Mouse (Mus musculus): ENCODE measurements around the gene Kcnj2. TPM values are rescaled to one million over a fixed set of nuclear protein-coding genes. Genes with fewer than 3 reads are reported as not detected.

The Kcnj2 gene
- 1.1 TPM in 2 replicates for polyA plus RNA-seq (2016; fragmentation: Nextera tagmentation; extraction: Ambion mirVana)

GRCm38 (mm10) chr11:111065635-111066298 is at the start of gene Kcnj2:
Gene Kcnj2, plus strand, starts transcription at chr11:111066164.
- peaks cover 15% of the 10 kb centered on the region for H3K27me3 ChIP-seq (ENCODE audit: insufficient read depth, poor library complexity, severe bottlenecking)
- H3K4me3 ChIP-seq: peak within 1 kb of the TSS; percentile 74
- H3K27ac ChIP-seq: peak within 1 kb of the TSS; percentile 84
- H3K9me3 ChIP-seq: no peaks in the 10 kb centered on the region
- peaks cover 10% of the 10 kb centered on the region for H3K4me1 ChIP-seq (replicated peaks)
- WGBS: under 1% methylated on average over 28 of the region's 28 CpGs
- no peaks in the 10 kb centered on the region for H3K36me3 ChIP-seq
- peak; percentile 95 for DNase-seq (ENCODE audit: low spot score)

GRCm38 (mm10) chr11:111016206-111016605 is 49.8 kb upstream of the Kcnj2 start:
- no peaks in the 10 kb centered on the region for H3K9me3 ChIP-seq
- DNase-seq (ENCODE audit: low spot score): no peak
- H3K36me3 ChIP-seq: no peaks in the 10 kb centered on the region
- no peak overlapping the region for H3K27ac ChIP-seq
- H3K27me3 ChIP-seq (ENCODE audit: insufficient read depth, poor library complexity, severe bottlenecking): no peaks in the 10 kb centered on the region
- peaks cover 8% of the 10 kb centered on the region for H3K4me1 ChIP-seq (replicated peaks)
- 87% methylated on average over 3 of the region's 3 CpGs for WGBS
- H3K4me3 ChIP-seq: no peak overlapping the region

GRCm38 (mm10) chr11:111020211-111020610 is 45.8 kb upstream of the Kcnj2 start:
- Histone ChIP-seq H3K9me3 (no peaks in the 10 kb centered on the region), H3K27me3 (ENCODE audit: insufficient read depth, poor library complexity, severe bottlenecking) (no peaks in the 10 kb centered on the region), H3K4me1 (replicated peaks) (peaks cover 18% of the 10 kb centered on the region), H3K27ac (no peak overlapping the region), H3K36me3 (no peaks in the 10 kb centered on the region), H3K4me3 (no peak overlapping the region)
- 42% methylated on average over 2 of the region's 2 CpGs for WGBS
- no peak for DNase-seq (ENCODE audit: low spot score)

DNA sequence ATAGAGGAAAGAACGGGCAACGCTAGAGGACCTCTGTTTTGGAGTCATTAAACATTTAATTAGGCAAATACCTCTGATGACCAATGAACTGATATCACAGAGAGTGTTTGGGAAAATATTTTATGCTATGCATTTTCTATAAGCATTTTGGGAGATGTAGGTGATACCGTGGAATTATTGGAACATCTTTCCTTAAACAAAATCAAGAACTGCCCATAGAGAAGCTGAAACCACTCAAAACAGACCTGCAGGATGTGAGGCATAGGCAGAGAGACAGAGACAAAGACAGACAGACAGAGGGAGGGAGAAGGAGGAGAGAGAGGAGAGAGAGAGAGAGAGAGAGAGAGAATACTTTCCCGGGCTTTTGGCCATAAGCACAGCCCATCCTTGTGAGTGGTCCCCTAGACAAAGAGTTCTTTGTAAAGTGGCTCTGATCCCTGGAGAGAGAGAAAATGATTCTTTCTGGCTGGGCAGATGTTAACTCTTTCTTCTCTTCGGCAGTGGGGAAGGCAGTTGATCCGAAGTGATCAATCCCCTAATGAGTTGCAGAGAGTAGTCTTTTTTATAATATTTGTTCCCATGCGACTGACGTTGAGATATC is 43.2 kb upstream of the Kcnj2 start:
- Histone ChIP-seq H3K36me3 (no peaks in the 10 kb centered on the region), H3K9me3 (no peaks in the 10 kb centered on the region), H3K4me3 (no peak overlapping the region), H3K27me3 (ENCODE audit: insufficient read depth, poor library complexity, severe bottlenecking) (no peaks in the 10 kb centered on the region), H3K27ac (peak overlapping the region; percentile 82), H3K4me1 (replicated peaks) (peaks cover 18% of the 10 kb centered on the region)
- WGBS: 52% methylated on average over 8 of the region's 8 CpGs
- DNase-seq (ENCODE audit: low spot score): peak; percentile 19

DNA sequence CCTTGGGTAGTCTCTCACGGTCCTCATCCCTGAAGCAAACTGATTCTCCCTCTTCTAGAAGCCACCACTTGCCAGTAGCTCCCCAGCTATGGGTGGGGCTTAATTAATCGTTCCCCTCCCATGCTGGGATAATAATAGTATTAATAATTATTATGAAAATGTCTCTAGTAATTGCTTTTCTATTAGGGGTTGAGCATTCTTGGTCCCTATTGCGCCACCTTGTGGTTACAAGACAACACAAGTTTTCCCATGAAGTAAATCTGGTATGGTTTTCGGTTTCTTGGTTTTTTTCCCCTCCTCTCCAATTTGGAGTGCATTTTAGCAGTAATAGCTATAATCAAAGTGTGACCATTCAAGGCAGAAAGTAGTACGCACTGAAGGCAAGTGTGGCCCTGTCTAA is 23.8 kb upstream of the Kcnj2 start:
- H3K9me3 ChIP-seq: no peaks in the 10 kb centered on the region
- no peaks in the 10 kb centered on the region for H3K36me3 ChIP-seq
- no peaks in the 10 kb centered on the region for H3K27me3 ChIP-seq (ENCODE audit: insufficient read depth, poor library complexity, severe bottlenecking)
- H3K4me3 ChIP-seq: no peak overlapping the region
- peak; percentile 7 for DNase-seq (ENCODE audit: low spot score)
- 43% methylated on average over 5 of the region's 5 CpGs for WGBS
- H3K4me1 ChIP-seq (replicated peaks): no peaks in the 10 kb centered on the region
- H3K27ac ChIP-seq: no peak overlapping the region

GRCm38 (mm10) chr11:111043298-111043697 is 22.7 kb upstream of the Kcnj2 start:
- no peak for DNase-seq (ENCODE audit: low spot score)
- Histone ChIP-seq H3K9me3 (no peaks in the 10 kb centered on the region), H3K27ac (no peak overlapping the region), H3K4me3 (no peak overlapping the region), H3K36me3 (no peaks in the 10 kb centered on the region), H3K4me1 (replicated peaks) (no peaks in the 10 kb centered on the region), H3K27me3 (ENCODE audit: insufficient read depth, poor library complexity, severe bottlenecking) (no peaks in the 10 kb centered on the region)
- 84% methylated on average over 4 of the region's 4 CpGs for WGBS

DNA sequence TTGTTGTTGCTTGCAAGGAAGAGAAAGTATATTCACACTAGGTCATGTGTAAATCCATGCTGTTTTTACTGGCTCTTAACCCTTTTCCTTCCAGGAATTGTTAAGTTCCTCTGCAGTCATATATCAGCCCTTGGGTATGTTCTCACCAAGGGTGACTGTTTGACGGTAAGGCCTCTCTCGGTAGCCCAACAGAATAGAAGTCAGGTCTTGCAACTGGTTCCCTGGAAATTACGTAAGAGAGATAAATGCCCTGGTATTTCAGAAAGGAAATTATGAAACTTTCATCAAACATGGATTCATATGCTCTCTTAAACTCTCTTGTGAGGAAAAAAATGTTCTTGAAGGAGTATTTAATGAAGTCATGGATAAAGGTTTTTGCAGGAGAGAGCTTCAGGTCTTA is 11.7 kb upstream of the Kcnj2 start:
- no peak overlapping the region for H3K27ac ChIP-seq
- H3K36me3 ChIP-seq: no peaks in the 10 kb centered on the region
- H3K4me1 ChIP-seq (replicated peaks): no peaks in the 10 kb centered on the region
- 90% methylated on average over 3 of the region's 3 CpGs for WGBS
- DNase-seq (ENCODE audit: low spot score): no peak
- no peaks in the 10 kb centered on the region for H3K9me3 ChIP-seq
- H3K4me3 ChIP-seq: no peak overlapping the region
- H3K27me3 ChIP-seq (ENCODE audit: insufficient read depth, poor library complexity, severe bottlenecking): no peaks in the 10 kb centered on the region

DNA sequence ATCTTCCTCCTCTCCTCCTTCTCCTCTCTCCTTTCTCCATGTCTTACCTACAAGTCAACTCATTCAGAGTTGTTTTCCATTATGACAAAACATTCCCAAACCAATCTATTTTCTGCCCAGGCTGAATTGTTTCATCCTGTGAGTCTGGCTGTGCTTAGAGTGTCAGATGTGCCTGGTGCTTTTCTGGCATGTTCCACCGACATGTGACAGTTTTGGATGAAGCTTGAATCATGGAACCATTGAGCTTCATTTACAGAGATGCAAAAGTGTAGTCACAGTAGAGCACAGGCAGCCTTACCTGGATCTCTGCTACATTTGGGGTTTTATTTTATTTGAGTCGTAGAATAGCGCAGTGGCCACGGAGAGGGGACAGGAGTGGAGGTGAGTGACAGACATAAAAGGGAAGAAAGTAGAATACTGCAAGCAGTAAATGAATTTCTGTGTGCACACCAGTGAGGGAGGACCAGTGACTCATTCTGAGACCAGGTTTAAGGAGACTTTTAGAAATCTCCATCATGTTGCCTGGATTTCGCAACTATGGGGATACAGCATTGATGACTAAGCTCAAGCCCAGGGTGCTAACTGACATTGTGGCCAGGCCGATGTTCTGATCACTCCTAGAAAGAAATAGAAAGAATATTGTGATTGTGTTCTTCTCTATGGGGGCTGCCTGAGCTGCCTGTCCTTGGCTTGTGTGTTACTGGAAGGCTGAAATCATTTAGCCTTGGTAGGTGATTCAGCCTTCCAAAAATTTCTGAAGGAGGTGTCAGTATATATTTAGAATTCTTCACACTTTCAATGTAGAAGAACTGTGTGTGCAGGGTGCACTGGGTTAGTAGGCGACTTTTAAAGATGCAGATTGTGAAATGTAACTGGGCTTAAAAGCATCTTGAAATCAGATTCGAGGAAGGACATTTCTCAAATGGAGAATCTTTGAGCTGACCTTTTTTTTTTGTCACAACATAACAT is 10.8 kb upstream of the Kcnj2 start:
- H3K4me1 ChIP-seq (replicated peaks): no peaks in the 10 kb centered on the region
- no peak for DNase-seq (ENCODE audit: low spot score)
- no peaks in the 10 kb centered on the region for H3K9me3 ChIP-seq
- no peaks in the 10 kb centered on the region for H3K27me3 ChIP-seq (ENCODE audit: insufficient read depth, poor library complexity, severe bottlenecking)
- no peak overlapping the region for H3K4me3 ChIP-seq
- H3K27ac ChIP-seq: no peak overlapping the region
- no peaks in the 10 kb centered on the region for H3K36me3 ChIP-seq
- 89% methylated on average over 8 of the region's 8 CpGs for WGBS

DNA sequence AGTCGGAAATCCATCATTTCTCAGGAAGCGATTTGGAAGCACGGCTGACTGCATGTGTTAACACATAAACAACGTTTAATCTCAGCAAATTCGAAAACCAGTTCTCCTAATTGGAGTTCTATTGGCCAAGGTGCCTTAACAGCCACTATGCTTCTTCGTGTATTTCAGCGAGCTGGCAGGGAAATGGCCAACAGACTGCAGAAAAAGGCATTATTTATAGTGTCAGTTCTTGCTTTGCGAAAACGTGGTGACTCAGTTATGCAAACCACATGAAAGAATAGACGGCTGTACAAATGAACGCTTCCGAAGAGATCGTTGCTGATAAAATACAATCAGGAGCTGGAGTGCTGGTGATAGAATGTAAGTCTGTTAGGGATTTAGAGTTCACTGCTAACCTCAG is 9.9 kb upstream of the Kcnj2 start:
- H3K4me3 ChIP-seq: no peak overlapping the region
- H3K36me3 ChIP-seq: no peaks in the 10 kb centered on the region
- no peaks in the 10 kb centered on the region for H3K27me3 ChIP-seq (ENCODE audit: insufficient read depth, poor library complexity, severe bottlenecking)
- 89% methylated on average over 13 of the region's 13 CpGs for WGBS
- no peak overlapping the region for H3K27ac ChIP-seq
- 0 out of 2 replicates have a peak, but pooled peaks cover 4% of the 10 kb centered on the region for H3K4me1 ChIP-seq (replicated peaks)
- no peak for DNase-seq (ENCODE audit: low spot score)
- H3K9me3 ChIP-seq: no peaks in the 10 kb centered on the region

GRCm38 (mm10) chr11:111057435-111057834 is 8.5 kb upstream of the Kcnj2 start:
- no peak overlapping the region for H3K27ac ChIP-seq
- no peaks in the 10 kb centered on the region for H3K36me3 ChIP-seq
- 0 out of 2 replicates have a peak, but pooled peaks cover 4% of the 10 kb centered on the region for H3K4me1 ChIP-seq (replicated peaks)
- WGBS: 93% methylated on average over 4 of the region's 4 CpGs
- no peaks in the 10 kb centered on the region for H3K27me3 ChIP-seq (ENCODE audit: insufficient read depth, poor library complexity, severe bottlenecking)
- no peaks in the 10 kb centered on the region for H3K9me3 ChIP-seq
- no peak overlapping the region for H3K4me3 ChIP-seq
- no peak for DNase-seq (ENCODE audit: low spot score)

GRCm38 (mm10) chr11:111059440-111059839 is 6.5 kb upstream of the Kcnj2 start:
- H3K4me3 ChIP-seq: no peak overlapping the region
- no peak overlapping the region for H3K27ac ChIP-seq
- 0 out of 2 replicates have a peak, but pooled peaks cover 4% of the 10 kb centered on the region for H3K4me1 ChIP-seq (replicated peaks)
- H3K27me3 ChIP-seq (ENCODE audit: insufficient read depth, poor library complexity, severe bottlenecking): no peaks in the 10 kb centered on the region
- no peaks in the 10 kb centered on the region for H3K9me3 ChIP-seq
- no peaks in the 10 kb centered on the region for H3K36me3 ChIP-seq
- DNase-seq (ENCODE audit: low spot score): no peak

GRCm38 (mm10) chr11:111060216-111060615 is 5.7 kb upstream of the Kcnj2 start:
- DNase-seq (ENCODE audit: low spot score): no peak
- Histone ChIP-seq H3K4me3 (no peak overlapping the region), H3K4me1 (replicated peaks) (0 out of 2 replicates have a peak, but pooled peaks cover 4% of the 10 kb centered on the region), H3K27ac (no peak overlapping the region), H3K27me3 (ENCODE audit: insufficient read depth, poor library complexity, severe bottlenecking) (no peaks in the 10 kb centered on the region), H3K36me3 (no peaks in the 10 kb centered on the region), H3K9me3 (no peaks in the 10 kb centered on the region)
- WGBS: 57% methylated on average over 5 of the region's 5 CpGs

Data from hindbrain, embryonic 10.5 days (tissue).